Mouse (Mus musculus) natural killer cell, adult 2 months (primary cell): ENCODE results near the gene Cdk4.
"Not testable (repeated sequence)": the region's sequence is repeated elsewhere in the genome, so short reads cannot be mapped to it uniquely, and the experiment has no call there.

Source experiments
- DNase-seq, 2 experiments: peaks; one replicate each; pipeline ENCODE4 v3.0.0; 2022; ENCODE audit warnings: low spot score in 2 of 2

Cdk4 gene

DNA sequence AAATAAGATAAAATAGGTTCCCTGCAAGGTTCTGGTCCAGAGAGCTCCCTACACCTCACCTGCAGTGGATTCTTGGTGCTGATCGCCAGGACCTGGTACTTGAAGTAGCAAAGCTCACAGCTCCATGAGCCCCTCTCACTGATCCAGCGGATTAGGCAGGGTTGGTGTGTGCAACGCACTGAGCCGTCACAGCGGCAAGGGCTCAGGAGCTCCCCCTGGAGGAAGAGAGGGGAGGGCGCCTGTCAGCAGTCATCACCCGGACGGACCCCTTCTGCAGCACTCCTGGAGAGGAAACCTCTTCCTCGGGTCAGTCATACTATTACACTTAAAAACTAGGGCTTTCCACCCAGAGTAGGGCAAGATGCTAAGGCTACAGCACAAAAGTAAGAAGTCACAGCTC is 5.2 kb upstream of the Cdk4 start:
- peak; percentile 71 to 82 for DNase-seq

DNA sequence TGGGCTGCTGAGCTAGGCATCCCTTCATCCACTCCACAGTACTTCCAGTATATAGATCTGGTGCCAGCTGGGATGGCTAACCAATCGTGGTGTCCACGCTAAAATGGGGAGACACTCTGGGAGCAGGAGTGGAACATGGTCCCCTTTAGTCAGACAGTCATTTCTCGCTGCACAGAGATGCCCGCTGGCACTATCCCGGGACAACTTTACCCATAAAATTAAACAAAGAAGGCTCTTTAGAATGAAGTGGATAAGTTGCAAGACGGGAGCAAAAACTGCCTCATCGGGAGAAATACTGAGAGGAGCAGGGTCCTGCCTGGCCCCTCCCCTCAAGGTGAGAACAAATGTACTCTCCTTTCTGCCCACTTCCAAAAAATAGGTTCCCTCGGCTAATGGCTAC is 4.6 kb upstream of the Cdk4 start:
- no peak for DNase-seq

DNA sequence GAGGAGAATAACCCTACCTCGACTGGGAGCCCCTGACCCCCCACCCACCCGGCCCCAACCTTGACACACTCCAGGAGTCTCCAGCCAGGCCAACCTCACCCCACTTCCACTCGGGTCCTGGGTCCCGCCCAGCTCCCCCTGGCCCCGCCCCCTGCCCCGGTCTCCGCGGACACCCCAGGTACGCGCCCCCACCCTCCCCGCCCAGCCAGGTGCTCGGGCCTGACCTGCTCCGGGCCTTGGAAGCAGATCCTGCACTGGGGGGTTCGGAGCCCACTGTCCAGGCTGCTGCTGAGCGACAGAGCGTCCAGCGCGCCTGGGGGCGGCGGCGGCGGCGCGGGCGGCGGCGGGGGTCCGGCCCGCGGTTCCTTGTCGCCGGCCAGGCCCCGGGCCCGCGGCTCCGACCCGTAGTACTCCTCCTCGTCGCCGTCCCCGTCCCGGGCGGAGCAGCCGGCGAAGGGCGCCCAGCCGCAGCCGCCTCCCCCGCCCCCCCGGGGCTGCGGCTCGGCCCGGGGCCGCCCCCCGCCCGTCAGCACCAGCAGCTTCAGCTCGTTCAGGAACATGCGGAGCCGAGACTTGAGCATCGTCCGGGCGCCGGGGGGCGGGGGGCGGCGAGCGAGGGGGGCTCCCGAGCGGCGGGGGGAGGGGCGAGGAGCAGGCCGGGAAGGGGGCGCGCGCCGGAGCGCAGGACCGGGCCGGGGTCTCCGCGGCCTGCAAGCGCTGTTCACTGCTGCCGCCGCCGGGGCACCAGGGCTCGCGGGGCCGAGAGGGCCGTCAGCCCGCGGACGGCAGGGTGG is 4.0 kb upstream of the Cdk4 start:
- DNase-seq: no peak

DNA sequence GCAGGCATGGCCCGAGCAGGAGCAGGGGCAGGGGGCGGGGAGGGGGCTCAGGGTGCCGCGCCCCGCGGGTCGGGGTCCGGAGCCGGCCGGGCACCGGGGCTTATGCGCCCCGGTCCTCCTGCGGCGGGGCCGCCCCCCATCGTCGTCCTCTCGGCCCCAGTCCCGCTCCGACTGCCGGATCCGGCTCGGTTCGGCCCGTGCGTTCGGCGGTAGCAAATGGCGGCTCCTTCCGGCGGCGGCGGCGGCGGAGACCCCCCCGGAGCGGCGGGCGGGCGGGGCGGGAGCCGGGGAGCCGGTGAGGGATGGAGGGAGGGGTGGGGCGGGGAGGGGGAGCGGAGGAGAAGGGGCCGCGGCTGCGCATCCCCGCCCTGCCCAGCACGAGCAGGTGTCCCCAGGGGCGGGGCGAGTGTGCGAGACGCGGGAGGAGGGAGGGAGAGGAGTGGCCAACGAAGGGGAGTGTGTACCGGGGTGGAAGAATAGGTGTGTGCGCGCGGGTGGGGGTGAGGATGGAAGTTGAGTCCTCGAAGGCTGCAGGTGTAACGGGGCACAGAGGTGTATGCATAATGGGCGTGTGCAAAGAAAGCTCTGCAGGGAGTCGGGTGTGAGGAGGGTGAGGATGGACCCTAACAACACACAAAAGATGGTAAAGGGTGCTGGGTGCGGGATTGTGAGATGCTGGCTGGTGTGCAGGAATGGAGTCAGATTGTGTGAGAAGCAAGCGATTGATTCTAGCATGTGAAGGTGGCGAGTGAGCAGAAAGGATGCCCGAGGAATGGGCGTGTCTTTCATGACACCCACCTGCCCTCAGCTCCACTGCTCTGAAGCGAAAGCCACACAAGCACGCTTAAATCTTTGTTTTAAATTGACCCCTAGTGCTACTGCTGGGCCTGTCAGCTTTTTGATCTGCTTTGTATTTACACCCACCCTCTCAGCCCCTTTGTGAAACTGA is 3.1 kb upstream of the Cdk4 start, which contains the start of gene March9:
TSS of gene March9 (minus strand) at position 217 of the 949 bp plus-strand sequence.
- peak; percentile 27 to 58 for DNase-seq

DNA sequence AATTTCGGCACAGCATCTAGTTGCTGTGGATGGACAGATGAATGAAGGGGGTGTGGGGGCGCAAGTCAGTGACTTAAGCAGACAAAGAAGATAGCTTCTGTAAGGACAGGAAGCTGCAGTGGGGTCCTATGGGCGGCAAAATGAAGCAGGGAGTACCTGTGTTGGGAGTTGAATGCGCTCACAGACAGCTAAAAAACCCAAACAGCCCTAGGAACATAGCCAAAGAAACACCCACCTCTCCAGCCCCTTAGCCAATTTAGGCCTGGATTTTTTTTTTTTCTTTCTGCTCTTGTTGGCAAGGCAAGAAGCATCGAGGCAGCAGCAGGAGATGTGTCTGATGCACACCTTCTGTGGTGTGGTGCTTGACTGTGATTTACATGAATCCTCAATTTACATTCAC is 2.2 kb upstream of the Cdk4 start:
- DNase-seq: no peak

DNA sequence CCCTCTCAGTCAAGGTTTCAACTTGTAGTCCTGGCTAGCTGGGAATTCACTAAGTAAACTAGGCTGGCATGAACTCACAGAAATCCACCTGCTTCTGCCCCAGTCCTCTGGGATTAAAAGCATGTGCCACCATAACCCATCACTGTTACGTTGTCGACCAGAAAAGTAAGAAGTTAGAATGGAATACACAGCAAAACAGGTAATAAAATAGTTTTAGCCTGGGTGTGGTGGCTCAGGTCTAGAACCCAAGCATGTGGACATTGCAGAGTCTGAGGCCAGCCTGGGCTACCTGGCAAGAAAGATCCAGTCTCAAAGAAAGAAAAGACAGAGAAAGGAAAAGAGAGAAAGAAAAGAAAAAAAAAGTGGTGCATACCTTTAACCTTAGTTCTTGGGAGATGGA is 1.8 kb upstream of the Cdk4 start:
- DNase-seq: no peak

DNA sequence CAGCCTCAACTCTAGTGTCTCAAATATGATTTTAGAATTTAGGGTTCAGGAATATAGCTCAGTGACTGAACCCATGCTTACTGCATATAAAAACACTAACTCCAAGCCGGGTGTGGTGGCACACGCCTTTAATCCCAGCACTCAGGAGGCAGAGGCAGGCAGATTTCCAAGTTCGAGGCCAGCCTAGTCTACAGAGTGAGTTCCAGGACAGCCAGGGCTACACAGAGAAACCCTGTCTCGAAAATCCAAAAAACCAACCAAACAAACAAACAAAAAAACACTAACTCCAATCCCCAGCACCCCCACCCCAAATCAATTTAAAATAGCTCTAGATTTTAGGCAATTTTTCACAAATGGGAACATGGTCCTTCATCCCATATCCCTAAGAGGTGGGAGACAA is 1.2 kb upstream of the Cdk4 start:
- DNase-seq: not testable (repeated sequence)

DNA sequence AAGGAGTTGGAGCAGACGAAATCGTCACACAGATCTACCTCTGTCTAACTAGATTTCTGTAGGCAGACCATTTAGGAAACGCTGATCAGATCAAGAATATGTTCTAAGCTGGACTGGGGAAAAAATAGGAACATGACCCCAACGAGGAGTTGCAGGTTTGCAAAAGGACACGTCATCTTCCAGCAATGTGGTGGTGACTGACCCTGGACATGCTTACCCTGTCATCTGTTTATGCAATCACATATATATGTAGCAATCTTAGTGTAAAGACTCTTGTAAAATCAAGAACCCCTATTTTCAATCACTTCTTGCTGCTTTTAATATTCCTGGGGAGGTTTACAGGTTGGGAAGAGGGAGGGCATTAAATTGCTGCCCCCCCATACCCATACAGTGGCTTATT is 831 bp upstream of the Cdk4 start:
- no peak for DNase-seq

DNA sequence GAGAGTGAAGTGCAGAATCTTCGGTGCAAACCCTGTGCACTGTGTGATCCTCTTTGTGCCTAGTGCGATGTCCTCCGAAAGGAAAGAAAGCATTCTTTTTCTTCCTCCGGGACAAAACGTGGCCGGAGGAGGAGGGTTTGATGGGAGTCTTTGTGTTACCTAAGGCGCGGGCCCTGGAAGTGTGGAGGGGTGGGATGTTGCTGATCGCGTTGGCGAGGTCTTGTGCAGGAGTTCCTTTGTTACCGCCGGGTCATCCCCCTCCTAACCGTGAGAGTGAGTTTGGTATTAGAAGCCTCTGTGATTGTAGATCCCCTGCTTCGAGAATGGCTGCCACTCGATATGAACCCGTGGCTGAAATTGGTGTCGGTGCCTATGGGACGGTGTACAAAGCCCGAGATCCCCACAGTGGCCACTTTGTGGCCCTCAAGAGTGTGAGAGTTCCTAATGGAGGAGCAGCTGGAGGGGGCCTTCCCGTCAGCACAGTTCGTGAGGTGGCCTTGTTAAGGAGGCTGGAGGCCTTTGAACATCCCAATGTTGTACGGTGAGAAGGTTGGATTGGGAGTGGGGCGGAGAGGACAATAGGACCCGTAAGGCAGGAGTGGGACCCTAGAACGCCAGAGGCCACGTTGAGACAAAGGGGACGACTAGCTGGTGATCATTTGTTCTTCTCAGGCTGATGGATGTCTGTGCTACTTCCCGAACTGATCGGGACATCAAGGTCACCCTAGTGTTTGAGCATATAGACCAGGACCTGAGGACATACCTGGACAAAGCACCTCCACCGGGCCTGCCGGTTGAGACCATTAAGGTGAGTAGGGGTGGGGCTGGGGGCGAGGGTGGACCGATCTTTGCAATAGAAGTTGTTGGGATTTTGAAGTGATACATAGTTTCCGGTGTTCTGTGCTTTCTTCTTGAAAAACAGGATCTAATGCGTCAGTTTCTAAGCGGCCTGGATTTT is 858 bp downstream of the Cdk4 start:
- peak in 1 of 2 experiments; percentile 21 for DNase-seq

DNA sequence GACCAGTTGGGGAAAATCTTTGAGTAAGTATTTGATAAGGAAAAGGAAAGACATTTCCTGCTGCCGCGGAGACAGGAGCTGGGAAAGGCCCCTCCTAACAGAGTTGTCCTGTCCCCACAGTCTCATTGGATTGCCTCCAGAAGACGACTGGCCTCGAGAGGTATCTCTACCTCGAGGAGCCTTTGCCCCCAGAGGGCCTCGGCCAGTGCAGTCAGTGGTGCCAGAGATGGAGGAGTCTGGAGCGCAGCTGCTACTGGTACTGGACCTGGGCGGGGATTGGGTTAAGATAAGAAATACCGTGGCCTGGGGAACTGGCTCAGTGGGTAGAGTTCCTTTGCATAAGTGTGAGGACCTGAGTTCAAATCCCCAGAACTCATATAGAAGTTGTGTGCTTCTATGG is 2.6 kb downstream of the Cdk4 start:
- no peak for DNase-seq

DNA sequence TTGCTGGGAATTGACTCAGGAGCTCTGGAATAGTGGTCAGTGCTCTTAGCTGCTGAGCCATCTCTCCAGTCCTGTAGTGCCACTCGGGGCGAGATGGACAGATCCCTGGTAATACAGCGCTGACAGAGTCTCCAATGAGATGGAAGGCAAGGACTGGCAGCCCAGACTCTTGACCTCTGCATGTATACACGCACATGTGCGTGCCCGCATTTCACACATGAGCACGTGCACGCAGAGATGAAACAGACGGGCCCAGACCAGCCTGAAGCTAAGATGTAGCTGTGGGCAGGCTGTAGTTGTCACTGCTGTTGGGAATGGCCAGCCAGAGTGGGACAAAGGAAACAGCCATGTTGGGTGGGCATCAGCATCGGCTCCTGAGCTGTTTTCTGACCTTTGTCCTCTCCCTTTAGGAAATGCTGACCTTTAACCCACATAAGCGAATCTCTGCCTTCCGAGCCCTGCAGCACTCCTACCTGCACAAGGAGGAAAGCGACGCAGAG is 3.2 kb downstream of the Cdk4 start:
- no peak for DNase-seq

DNA sequence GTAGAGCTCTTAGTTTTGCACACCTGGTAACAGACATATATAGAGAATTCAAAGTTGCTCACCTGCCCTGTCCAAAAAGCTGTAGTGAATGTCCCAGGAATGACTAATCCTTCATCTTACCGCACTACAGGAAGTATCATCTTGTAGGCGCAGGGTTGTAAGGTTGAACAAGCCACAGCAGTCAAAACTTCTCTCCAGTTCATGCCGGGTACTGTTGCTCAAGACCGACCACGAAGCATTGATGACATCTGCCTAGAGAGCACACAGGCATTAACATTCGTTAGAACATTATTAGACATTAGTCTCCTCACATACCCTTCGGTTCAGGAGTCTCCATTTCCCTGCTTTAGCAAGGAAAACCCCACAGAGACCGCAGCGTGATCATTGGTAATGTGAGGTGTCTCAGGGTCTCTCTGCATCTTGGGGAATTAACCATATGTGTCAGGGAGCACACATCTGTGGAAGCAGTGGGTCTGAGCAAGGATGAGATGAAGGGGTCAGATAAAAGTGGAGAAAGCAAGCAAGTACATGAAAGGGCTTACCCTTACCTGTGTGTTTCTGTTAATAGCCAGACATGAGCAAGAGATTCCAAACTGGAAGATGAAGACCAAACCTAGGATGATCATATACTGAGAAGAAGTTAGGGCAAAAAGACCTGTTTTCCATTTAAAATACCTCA is 5.2 kb downstream of the Cdk4 start:
- DNase-seq: no peak

DNA sequence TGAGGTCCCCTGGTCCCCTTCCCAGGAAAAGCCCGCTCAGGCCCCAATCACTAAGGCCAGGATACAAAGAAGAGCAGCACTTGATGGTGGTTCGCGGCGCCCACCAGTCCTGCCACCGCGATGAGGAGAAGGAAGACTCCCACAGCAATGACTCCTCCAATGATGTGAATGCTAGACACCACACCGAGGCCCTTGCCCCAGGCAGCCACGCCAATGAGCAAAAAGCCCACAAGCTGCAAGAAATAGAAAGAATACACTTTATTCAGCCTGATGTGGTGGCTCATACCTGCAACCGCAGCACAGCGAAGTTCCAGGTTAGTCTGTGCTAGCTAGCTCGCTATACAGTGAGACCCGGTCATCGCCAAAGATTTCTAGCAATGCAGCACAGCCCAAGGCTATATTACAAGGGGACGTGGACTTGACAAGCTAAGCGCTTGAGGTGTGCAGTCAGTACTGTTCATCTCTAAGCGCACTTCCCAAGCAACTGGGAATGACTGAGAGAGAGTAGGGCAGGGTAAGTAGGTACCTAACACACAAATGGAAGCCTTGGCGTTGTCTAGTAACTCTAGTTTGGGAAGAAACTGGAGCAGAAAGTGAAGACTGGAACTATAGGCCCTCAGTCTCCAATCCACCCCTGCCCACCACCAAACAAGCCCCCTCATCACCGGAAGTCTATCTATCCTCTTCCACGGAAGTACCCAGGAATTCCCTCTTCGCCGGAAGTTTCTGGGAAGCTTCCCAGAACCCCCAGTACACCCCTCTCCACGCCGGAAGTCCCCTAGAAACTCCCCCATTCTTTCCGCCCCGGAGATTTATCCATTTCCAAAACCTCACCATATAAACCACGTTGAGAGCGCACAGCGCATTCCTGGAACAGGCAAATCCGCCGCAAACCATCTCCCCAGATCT is 6.2 kb downstream of the Cdk4 start:
- DNase-seq: no peak

DNA sequence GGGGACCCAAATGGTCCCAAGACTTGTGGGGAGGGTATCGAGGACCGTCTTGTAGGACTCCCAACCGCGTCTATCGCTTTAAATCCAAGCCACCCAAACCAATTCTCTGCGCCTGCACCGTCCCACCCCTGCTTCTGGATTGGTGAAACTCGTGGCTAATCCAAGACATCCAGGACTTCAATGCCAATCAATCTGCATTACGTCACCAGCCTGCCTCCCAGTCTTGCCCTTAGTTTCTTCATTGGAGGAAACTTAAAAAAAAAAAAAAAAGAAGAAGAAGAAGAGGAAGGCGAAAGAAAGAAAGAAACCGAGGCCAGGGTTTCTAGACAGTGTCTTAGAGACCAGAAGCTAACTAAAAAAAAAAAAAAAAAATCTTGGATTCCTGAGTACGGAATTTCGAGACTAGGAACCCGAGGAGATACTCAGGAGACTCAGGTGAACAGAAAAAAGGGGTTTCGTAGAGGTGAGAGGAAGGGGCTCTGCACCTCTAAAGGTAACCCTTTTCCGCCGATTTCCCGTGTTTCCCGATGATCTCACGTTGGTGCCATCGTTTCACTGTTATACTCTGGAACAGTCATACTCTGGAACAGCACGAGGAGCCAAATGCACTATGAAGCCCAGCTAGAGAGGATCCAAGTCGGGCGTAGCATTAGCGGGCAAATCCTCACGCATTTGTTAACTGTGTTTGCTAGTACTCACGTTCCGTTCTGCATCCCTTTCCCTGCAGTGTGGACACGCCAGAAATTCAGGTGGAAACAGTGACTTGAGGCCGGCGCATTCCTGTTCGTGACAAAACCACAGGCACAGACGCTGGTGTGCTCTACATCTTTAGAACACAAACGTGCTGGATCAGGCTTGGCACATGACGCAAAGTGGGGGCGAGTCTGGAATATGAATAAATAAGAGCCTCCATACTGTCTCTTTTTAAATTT is 7.1 kb downstream of the Cdk4 start, which contains the start of gene Tspan31:
TSS of gene Tspan31 (minus strand) at position 75 of the 932 bp plus-strand sequence.
- peak in 1 of 2 experiments; percentile 54 for DNase-seq

DNA sequence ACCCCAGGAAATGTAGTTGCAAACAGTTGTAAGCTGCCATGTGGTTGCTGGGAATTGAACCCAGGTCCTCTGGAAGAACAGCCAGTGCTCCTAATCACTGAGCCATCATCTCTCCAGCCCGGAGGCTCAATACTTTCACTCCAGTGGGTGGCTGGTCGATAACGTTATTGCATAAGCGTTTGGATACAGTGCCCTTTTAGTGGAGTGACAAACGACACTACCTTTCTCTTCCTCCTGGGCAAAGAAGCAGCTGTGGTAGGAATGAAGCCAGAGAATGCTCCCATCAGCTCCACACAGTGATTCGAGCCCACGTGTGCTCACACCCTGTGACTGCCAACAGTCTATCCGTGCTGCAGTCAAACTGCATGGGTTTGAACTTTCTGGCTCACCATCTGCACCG is 7.9 kb downstream of the Cdk4 start:
- no peak for DNase-seq

DNA sequence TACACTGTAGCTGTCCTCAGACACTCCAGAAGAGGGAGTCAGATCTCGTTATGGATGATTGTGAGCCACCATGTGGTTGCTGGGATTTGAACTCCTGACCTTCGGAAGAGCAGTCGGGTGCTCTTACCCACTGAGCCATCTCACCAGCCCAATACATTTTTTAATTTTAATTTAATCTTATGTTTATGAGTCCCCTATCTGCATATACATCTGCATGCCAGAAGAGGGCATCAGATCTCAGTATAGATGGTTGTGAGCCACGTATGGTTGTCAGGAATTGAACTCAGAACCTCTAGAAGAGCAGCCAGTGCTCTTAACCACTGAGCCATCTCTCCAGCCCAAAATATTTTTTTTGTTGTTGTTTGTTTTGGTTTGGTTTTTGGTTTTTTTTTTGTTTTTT is 8.9 kb downstream of the Cdk4 start:
- DNase-seq: not testable (repeated sequence)

DNA sequence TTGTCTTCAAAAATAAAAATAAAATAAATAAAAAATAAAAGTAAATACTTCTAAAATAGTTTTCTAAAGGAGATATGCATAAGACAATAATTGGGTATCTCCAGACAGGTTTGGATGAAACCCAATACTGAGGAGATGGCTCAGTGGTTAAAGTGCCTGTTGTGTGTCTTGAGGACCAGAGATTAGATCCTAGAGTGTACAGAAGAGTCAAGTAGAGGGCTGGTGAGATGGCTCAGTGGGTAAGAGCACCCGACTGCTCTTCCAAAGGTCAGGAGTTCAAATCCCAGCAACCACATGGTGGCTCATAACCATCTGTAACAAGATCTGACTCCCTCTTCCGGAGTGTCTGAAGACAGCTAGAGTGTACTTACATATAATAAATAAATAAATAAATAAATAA is 9.6 kb downstream of the Cdk4 start:
- DNase-seq: not testable (repeated sequence)

DNA sequence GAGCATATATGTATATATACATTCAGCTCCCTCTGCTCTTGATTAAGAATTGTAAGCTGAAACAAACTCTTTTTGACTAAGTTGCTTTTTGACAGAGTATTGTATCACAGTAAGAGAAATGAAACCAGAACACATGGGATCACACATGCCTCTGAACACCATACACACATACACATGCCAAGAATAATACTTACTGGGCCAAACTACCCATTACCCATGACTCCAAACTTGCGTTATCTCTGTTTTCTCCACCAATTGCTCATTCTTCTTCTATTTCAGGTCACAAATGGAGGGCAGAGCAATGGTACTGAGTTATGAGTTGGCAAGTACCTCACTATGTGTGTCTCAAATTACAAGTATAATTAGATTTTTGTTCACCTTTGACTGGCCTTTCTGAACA is 10.6 kb downstream of the Cdk4 start:
- DNase-seq: no peak

DNA sequence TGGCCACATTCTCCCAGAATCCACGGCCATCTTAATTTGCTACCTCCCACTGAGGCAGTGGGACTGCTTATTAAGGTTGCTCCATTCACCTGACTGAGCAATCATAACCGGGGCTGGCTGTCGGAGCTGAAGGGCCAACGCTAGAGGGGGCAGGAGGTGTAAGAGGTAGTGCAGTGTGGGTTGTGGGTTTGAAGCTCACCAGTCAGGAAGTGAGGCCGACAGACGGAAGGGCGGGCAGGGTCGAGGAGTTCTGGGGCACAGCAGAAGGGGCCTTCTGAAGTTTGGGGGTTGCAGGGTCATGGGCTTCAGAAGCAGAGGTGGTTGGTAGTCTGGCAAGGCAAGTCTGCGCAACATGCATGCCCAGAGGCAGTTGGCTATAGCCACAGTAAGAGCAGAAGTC is 11.7 kb downstream of the Cdk4 start, which contains the start of gene Agap2:
TSS of gene Agap2 (plus strand) at position 205 of the 400 bp plus-strand sequence.
- peak; percentile 77 to 85 for DNase-seq
